Mouse (Mus musculus): ENCODE results near the gene Gm20823. TPM values are rescaled to one million over a fixed set of nuclear protein-coding genes. Genes with fewer than 3 reads are reported as not detected.
"Not testable (repeated sequence)": the region's sequence is repeated elsewhere in the genome, so short reads cannot be mapped to it uniquely, and the experiment has no call there.

Gene Gm20823
- not detected in 2 replicates for polyA plus RNA-seq (2015; fragmentation: Nextera tagmentation; extraction: Ambion mirVana)

GRCm38 (mm10) chrY:62464745-62465144 is at the start of gene Gm20823:
TSS of gene Gm20823 (minus strand) at chrY:62464845.
- H3K36me3 ChIP-seq; H3K4me3 ChIP-seq; H3K4me1 ChIP-seq; H3K27ac ChIP-seq; H3K9me3 ChIP-seq; ATAC-seq (ENCODE audit: borderline replicate concordance, extremely low read depth, low FRiP score, low TSS enrichment); H3K27me3 ChIP-seq; H3K9ac ChIP-seq; H3K4me2 ChIP-seq: not testable (repeated sequence)
- no CpG with 5 or more reads among the region's 4 CpGs for WGBS

Measured in lung, embryonic 15.5 days (tissue).